Mouse (Mus musculus) thymus, adult 2 months (tissue): ENCODE results near the gene Cyp4f14.
A peak's percentile ranks its signal among the peaks of the same experiment; 100 is the strongest.

Experiments
- CTCF ChIP-seq: fragments of 200-500 bp; IDR thresholded peaks from 2 replicates; pipeline ENCODE4 v1.5.1; 2012; ENCODE audit warnings: mild to moderate bottlenecking, control low read depth, low read length, moderate library complexity, borderline replicate concordance; ENCODE audit not compliant: control insufficient read depth, poor library complexity, insufficient read depth; ENCODE audit errors: extremely low read depth
- POLR2A ChIP-seq: fragments of 200-500 bp; IDR thresholded peaks from 2 replicates; pipeline ENCODE4 v1.6.1; 2012; ENCODE audit warnings: mild to moderate bottlenecking, low read length, control low read depth, moderate library complexity; ENCODE audit not compliant: control insufficient read depth, poor library complexity, insufficient read depth; ENCODE audit errors: extremely low read depth

DNA sequence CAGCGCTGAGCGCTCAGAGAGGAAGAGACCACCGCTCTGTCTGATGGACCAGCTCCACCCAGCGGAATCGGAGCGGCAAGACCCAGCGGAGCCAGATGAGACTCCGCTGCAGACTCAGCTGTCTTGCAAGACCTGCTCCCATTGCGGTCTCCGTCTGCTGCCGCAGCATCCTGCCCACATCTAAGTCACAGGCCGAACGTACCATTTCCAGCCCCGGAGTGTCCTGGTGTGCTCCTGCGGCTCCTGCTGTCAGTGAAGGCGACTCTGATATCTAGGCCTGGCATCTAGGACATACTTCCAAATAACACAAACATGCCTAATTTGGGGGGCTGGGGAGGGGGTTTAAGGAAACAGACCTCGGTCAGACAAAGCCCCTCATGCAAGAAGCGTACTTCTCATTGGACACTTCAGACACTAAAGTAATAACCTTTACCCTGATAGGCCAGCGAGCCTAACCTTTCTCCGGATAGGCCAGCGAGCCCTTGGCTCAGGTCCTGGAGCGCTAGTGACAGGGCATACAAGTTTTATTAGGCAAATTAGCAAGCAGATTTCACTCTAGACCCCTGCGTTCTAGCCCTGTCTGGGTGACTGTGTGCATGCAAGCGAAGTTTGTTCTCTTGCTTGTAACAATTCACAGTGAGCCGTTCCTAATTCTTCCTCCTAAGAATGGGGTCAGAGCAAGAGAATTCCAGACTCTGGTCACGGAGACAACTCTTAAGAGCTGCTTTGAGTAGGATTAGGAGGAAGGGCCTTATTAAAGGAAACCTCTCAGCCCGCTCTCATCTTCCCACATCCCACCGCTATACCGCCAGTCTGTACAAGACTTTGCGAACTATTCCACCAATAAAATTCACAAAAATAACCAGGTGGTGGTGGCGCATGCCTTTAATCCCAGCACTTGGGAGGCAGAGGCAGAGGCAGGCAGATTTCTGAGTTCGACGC is 25.6 kb downstream of the Cyp4f14 start, which contains the start of gene Zfp870:
- TF ChIP-seq CTCF (peak; percentile 67; the same call in 1 of the 2 replicates), POLR2A (no peak)
